Mouse (Mus musculus) stomach, embryonic 16.5 days (tissue): ENCODE measurements around the gene Akp3. TPM values are rescaled to one million over a fixed set of nuclear protein-coding genes. Genes with fewer than 3 reads are reported as not detected.

Experiments
- ATAC-seq: fragments of 200-750 bp; cut with Nextera tagmentation; 2 replicates; pipeline ENCODE4 v1.8.0; 2017; ENCODE audit warnings: moderate number of reproducible peaks, moderate TSS enrichment; ENCODE audit not compliant: insufficient read depth, low FRiP score
- H3K27ac ChIP-seq: fragments of 300-500 bp; sonication (generic); 2 replicates; pipeline ENCODE4 v1.5.1; 2014; ENCODE audit warnings: low read length
- H3K27me3 ChIP-seq: fragments of 300-500 bp; sonication (generic); 2 replicates; pipeline ENCODE4 v1.6.1; 2014; ENCODE audit warnings: low read length, control low read depth, mixed read lengths; ENCODE audit not compliant: control insufficient read depth, insufficient read depth
- H3K36me3 ChIP-seq: fragments of 300-500 bp; sonication (generic); 2 replicates; pipeline ENCODE4 v1.6.1; 2014; ENCODE audit warnings: low read length; ENCODE audit not compliant: control insufficient read depth, insufficient read depth
- H3K4me1 ChIP-seq: fragments of 300-500 bp; sonication (generic); 2 replicates; pipeline ENCODE4 v1.6.1; 2014; ENCODE audit warnings: low read length, control low read depth, mixed read lengths; ENCODE audit not compliant: control insufficient read depth, insufficient read depth
- H3K4me2 ChIP-seq: fragments of 300-500 bp; sonication (generic); 2 replicates; pipeline ENCODE4 v1.6.1; 2014; ENCODE audit warnings: low read depth, low read length, mixed read lengths
- H3K4me3 ChIP-seq: fragments of 300-500 bp; sonication (generic); replicated peaks from 2 replicates; pipeline ENCODE4 v1.5.1; 2014; ENCODE audit warnings: mild to moderate bottlenecking, low read length
- H3K9ac ChIP-seq: fragments of 300-500 bp; sonication (generic); 2 replicates; pipeline ENCODE4 v1.6.1; 2014; ENCODE audit warnings: low read length
- H3K9me3 ChIP-seq: fragments of 300-500 bp; sonication (generic); replicated peaks from 2 replicates; pipeline ENCODE4 v1.6.1; 2016; ENCODE audit warnings: low read length, control low read depth; ENCODE audit not compliant: control insufficient read depth
- WGBS: fragments of 180-500 bp; shearing (Covaris S2); extraction: QIAGEN DNeasy Blood & Tissue Kit; methylation state at CpG from one replicate; pipeline ENCODE4 v1.1.7; 2014; 5-methylcytosine and 5-hydroxymethylcytosine counted together
- polyA plus RNA-seq: library from polyadenylated mRNA; unstranded; fragments of >200 nt; fragmentation: Nextera tagmentation; extraction: Ambion mirVana; gene quantifications from 2 replicates; pipeline ENCODE4 v1.2.1, GENCODE M21; 2015

Gene Akp3
- polyA plus RNA-seq, result 0.08 TPM in 1 of 2 replicates, not detected in the other

DNA sequence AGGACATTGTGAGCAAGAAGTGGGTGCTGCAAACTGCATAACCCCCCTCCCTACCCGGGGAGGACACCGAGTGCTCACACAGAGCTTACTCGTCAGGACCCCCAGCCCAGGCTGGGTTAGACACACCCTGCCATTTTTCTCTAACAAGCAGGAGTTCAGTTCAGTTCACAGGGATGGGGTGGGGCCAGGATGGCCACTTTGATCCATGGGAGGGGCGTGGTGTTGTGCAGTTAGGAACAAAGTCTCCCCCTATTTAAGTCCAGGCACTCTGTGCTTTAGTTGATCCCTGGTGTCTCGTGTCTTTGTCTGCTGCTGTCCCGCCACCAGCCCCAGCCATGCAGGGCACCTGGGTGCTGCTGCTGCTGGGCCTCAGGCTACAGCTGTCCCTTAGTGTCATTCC lies at the start of gene Akp3:
TSS of gene Akp3 (plus strand) at position 301 of the 400 bp plus-strand sequence.
- H3K36me3 ChIP-seq, result no peaks in the 10 kb centered on the region
- H3K9ac ChIP-seq, result no peak within 1 kb of the TSS
- peaks cover 29% of the 10 kb centered on the region for H3K27me3 ChIP-seq
- no peak within 1 kb of the TSS for H3K4me3 ChIP-seq
- H3K9me3 ChIP-seq, result no peaks in the 10 kb centered on the region
- 68% methylated on average over 6 of the region's 6 CpGs for WGBS
- no peak within 1 kb of the TSS for H3K4me2 ChIP-seq
- no peak for ATAC-seq
- H3K27ac ChIP-seq, result no peak within 1 kb of the TSS
- H3K4me1 ChIP-seq, result no peaks in the 10 kb centered on the region

DNA sequence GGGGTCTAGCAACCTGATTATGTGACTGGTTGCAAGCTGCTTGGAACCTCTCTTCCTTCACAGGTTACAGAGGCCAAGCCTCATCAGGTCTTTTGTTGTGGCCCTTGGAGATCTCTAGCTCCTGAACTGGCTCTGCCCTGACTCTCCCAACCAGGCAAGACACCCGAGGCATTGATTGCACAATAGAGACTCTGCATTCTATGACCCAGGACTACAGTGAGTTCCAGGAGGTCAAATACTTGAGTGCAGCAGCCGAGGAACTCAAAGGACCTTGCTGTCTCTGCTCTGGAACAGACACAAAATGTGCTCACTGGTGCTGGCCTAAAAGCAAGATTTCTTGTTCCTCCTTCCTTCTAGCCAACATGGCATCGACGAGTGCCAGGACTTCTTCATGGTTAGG lies 38.6 kb upstream of the Akp3 start:
- no peaks in the 10 kb centered on the region for H3K4me1 ChIP-seq
- H3K36me3 ChIP-seq, result no peaks in the 10 kb centered on the region
- H3K4me2 ChIP-seq, result no peak overlapping the region
- H3K4me3 ChIP-seq, result no peak overlapping the region
- H3K27me3 ChIP-seq, result no peaks in the 10 kb centered on the region
- ATAC-seq, result no peak
- H3K9ac ChIP-seq, result no peak overlapping the region
- no peaks in the 10 kb centered on the region for H3K9me3 ChIP-seq
- H3K27ac ChIP-seq, result no peak overlapping the region
- 65% methylated on average over 4 of the region's 4 CpGs for WGBS

GRCm38 (mm10) chr1:87086964-87087363 lies 37.8 kb upstream of the Akp3 start:
- H3K9me3 ChIP-seq, result no peaks in the 10 kb centered on the region
- H3K4me3 ChIP-seq, result no peak overlapping the region
- WGBS, result 70% methylated on average over 17 of the region's 17 CpGs
- no peak for ATAC-seq
- H3K36me3 ChIP-seq, result no peaks in the 10 kb centered on the region
- no peak overlapping the region for H3K9ac ChIP-seq
- H3K4me1 ChIP-seq, result no peaks in the 10 kb centered on the region
- H3K4me2 ChIP-seq, result no peak overlapping the region
- H3K27ac ChIP-seq, result no peak overlapping the region
- H3K27me3 ChIP-seq, result no peaks in the 10 kb centered on the region

- Histone ChIP-seq H3K36me3 (no peaks in the 10 kb centered on the region), H3K4me1 (no peaks in the 10 kb centered on the region), H3K4me2 (no peak overlapping the region), H3K4me3 (no peak overlapping the region), H3K27ac (no peak overlapping the region), H3K9me3 (no peaks in the 10 kb centered on the region), H3K9ac (no peak overlapping the region), H3K27me3 (no peaks in the 10 kb centered on the region)
- no peak for ATAC-seq
- WGBS, result 89% methylated on average over 11 of the region's 11 CpGs
Measured at GRCm38 (mm10) chr1:87089251-87089650, 35.5 kb upstream of the Akp3 start.

- Histone ChIP-seq H3K27me3 (no peaks in the 10 kb centered on the region), H3K9me3 (no peaks in the 10 kb centered on the region), H3K4me3 (no peak within 1 kb of the TSS), H3K4me2 (no peak within 1 kb of the TSS), H3K9ac (no peak within 1 kb of the TSS), H3K27ac (no peak within 1 kb of the TSS), H3K4me1 (no peaks in the 10 kb centered on the region), H3K36me3 (no peaks in the 10 kb centered on the region)
- WGBS, result 76% methylated on average over 4 of the region's 4 CpGs
- ATAC-seq, result no peak
Measured at GRCm38 (mm10) chr1:87089828-87090227, 34.9 kb upstream of the Akp3 start, which contains the start of gene Alppl2. Gene Alppl2 (minus strand): TSS chr1:87089928.

DNA sequence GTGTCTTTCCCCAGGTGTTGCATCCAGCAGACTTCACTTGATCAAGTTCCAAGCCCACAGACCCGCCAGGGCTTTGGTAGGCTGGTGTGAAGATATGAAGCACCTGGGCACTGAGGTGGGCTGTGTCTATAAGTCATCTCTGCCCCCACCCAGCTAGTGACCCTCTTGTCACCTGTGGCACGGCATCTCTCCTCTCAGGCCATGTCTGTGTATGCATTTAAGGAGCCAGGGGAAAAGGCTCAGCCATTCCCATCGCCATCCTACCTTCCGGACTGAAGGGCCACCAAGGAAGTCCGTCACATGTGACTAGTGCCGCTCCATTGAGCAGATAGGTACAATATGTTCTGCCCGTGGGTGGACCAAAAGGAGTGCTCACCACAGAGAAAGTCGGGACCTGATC lies 29.1 kb upstream of the Akp3 start:
- Histone ChIP-seq H3K27me3 (no peaks in the 10 kb centered on the region), H3K4me3 (no peak overlapping the region), H3K36me3 (no peaks in the 10 kb centered on the region), H3K9ac (no peak overlapping the region), H3K4me1 (no peaks in the 10 kb centered on the region), H3K9me3 (no peaks in the 10 kb centered on the region), H3K27ac (no peak overlapping the region), H3K4me2 (no peak overlapping the region)
- WGBS, result 81% methylated on average over 8 of the region's 8 CpGs
- ATAC-seq, result no peak

GRCm38 (mm10) chr1:87098358-87098975 lies 26.3 kb upstream of the Akp3 start:
- no peak overlapping the region for H3K27ac ChIP-seq
- H3K4me2 ChIP-seq, result peak overlapping the region; percentile 34; the same call in 1 of the 2 replicates

DNA sequence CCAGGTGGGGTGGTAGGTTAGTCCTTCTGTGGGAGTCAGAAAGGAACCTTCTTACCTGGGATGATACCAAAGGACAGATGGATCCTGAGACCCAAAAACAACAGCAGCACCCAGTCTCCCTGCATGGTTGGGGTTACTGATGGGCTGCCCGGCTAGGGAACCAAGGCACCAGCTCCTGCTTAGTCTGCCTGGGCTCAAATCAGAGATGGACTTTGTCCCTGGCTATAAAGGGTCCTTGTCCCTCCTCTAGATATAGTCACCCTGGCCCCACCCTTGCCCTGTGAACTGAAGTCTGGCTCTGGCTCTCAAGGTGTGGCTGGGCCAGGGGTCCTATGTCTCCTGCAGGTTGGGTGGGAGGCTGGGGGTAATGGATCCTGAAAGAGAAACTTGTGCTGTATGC lies 23.4 kb upstream of the Akp3 start, which contains the start of gene Alpi:
TSS of gene Alpi (minus strand) at position 196 of the 400 bp plus-strand sequence.
- ATAC-seq, result peak; percentile 30; the same call in 1 of the 2 replicates
- no peak within 1 kb of the TSS for H3K4me3 ChIP-seq
- no peak within 1 kb of the TSS for H3K9ac ChIP-seq
- H3K4me2 ChIP-seq, result no peak within 1 kb of the TSS
- no peaks in the 10 kb centered on the region for H3K4me1 ChIP-seq
- no peak within 1 kb of the TSS for H3K27ac ChIP-seq
- 100% methylated on average over 1 of the region's 1 CpGs for WGBS
- H3K36me3 ChIP-seq, result no peaks in the 10 kb centered on the region
- H3K9me3 ChIP-seq, result no peaks in the 10 kb centered on the region
- H3K27me3 ChIP-seq, result no peaks in the 10 kb centered on the region

More at GRCm38 (mm10) chr1:87098358-87098975, 26.3 kb upstream of the Akp3 start:
- Histone ChIP-seq H3K36me3 (no peaks in the 10 kb centered on the region), H3K9ac (no peak overlapping the region), H3K4me3 (no peak overlapping the region), H3K4me1 (no peaks in the 10 kb centered on the region), H3K9me3 (no peaks in the 10 kb centered on the region), H3K27me3 (no peaks in the 10 kb centered on the region)
- 14% methylated on average over 30 of the region's 30 CpGs for WGBS
- ATAC-seq, result peak; percentile 30; the same call in 1 of the 2 replicates

DNA sequence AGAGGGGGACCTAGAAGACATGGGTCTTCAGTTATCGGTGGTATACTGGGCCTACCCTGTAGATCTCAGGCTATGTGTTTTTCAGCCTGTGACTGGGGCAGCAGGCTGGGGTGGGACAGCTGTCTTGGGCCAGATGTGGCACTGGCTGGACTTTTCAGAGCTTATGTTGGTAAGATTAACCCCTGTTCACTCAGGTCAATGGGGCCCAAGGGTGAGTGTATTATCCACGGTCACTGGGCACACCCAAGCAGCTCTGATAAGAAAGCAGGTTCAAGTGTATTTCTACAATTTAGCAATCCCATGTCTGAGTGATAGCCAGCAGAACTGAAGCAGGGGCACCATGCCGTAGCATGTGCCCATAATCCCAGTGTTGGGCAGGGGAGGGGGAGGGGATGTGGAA lies 22.7 kb upstream of the Akp3 start:
- whole genome bisulfite sequencing, result 63% methylated on average over 3 of the region's 3 CpGs
- H3K4me3 ChIP-seq, result no peak overlapping the region
- ATAC-seq, result peak; percentile 23; the same call in 1 of the 2 replicates
- no peaks in the 10 kb centered on the region for H3K9me3 ChIP-seq
- no peaks in the 10 kb centered on the region for H3K4me1 ChIP-seq
- H3K27me3 ChIP-seq, result no peaks in the 10 kb centered on the region
- H3K36me3 ChIP-seq, result no peaks in the 10 kb centered on the region
- no peak overlapping the region for H3K4me2 ChIP-seq
- H3K9ac ChIP-seq, result no peak overlapping the region
- H3K27ac ChIP-seq, result no peak overlapping the region
